Mouse (Mus musculus) C2C12 (cell line): ENCODE data around the gene Palld.

Experiments used
- CTCF ChIP-seq: IDR thresholded peaks from one replicate; pipeline ENCODE4 v1.5.1; 2011; ENCODE audit not compliant: control insufficient read depth, insufficient read depth, insufficient read length
- FOSL1 ChIP-seq: IDR thresholded peaks from one replicate; pipeline ENCODE4 v1.8.0; 2011; ENCODE audit warnings: mild to moderate bottlenecking, low read length; ENCODE audit not compliant: poor library complexity, insufficient read depth, severe bottlenecking

GRCm38 (mm10) chr8:61573179-61573937 lies 329.1 kb downstream of the Palld start:
- TF ChIP-seq CTCF (no peak), FOSL1 (no peak)
